Mouse (Mus musculus): ENCODE results near the gene Foxj1. TPM values are rescaled to one million over a fixed set of nuclear protein-coding genes. Genes with fewer than 3 reads are reported as not detected.

Gene Foxj1
- polyA plus RNA-seq, 2 experiments from 2014 or later, result not detected

DNA sequence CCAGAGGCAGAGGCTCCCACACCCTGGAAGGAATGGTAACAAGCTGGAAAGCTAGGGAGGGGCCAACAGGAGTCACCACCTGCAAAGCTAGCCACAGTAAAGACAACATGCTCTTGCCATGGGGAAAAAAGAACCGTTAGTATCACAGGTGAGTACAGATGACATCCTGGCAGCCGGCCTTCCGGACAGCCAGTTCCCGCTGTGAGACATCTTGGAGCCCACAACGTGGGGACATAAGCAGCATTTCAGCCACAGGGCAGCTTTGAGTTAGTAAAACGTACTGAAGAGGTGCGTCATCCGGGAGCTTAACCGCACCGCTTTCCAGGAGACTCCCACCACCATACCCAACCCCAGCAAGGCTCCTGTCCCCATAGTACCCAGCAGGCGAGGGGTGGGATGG is 37.0 kb downstream of the Foxj1 start:
- no peak for ATAC-seq

DNA sequence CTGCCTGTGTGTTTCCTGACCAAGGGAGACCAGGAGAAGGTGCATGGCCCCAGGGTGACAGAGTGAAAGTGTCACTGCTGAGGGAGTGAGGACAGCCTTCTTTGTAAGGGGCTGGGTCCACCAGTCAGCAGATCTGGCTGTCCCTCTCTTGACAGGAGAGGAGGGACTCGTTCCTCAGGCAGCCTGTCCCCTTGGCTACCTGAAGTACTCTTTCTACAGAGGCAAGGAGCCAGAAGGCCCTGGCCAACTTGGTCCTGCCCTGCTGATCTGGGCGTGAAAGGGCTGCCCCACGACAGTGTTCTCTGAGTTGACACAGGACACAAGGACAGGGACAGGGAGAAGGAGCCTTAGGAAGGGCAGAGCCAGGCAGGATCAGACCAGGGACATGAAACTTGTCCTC is 38.2 kb downstream of the Foxj1 start:
- ATAC-seq, result no peak

DNA sequence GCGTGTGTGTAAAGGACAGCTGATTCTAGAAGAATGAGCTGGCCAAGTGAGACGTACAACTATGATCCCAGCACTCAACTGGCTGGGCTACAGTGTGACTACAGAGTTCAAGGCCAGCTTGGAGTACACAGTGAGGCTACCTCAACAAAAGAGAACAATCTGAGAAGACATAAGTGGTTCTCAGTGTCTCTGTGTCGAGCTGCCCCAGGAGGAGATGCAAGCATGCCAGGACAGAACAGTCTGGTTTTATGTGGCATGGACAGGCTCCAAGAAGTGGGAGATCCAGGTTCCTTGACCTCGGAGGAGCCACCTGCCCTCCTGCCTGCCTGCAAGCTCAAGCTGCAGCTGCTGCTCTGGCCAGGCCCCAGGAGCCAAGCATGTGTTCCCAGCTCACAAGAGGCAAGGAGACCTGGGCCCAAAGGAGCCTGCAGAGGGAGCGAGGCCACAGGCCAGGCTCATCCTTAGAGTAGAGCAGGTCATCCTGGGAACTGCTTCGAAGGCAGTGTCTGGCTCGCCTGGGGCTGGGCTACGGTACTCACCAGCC is 38.9 kb downstream of the Foxj1 start:
- no peak for ATAC-seq

DNA sequence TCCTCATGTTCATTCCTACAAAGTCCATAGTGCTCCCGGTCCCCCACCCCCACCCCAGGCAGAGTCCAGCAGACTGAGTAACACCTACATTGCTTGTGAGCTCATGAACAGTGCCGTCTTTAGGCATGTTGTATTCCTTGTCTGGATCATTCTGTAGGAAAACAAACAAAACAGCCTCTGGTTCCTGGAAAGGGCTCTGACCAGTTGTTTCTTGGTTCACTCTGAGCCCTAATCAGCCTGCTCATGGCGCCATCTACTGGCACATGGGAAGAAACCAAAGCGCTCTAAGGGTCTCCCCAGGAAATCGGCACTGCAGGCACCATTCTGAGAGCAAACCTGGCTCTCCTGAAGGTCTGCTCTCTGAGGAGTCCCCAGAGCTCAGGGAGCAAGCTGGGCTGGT is 40.9 kb downstream of the Foxj1 start:
- no peak for ATAC-seq

DNA sequence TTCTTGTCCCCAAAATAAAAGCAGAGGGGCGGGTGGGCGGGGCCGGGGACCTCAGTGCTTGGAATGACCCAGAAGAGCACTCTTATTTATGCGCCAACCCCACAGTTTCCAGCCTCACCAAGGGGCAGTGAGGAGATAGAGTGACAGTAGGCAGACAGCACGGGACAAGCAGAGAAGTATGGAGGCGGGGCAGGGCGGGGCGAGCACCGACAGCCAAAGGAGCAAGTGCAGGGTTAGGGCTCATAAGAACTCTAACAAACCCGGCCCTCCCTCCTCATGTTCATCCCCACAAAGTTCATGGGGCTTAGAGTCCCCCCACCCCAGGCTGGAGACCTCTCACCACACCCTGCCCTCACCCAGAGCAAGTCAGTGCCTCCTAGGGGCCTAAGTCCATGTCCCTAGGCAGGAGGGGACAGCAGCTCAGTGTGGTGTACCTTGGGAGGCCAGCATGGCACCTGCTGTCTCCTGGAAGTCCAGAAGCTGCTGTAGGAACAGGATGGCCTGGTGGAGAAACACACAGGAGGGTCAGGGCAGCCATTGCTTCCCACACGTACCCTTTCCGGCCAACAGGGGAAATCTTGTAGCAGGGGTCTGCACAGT is 41.6 kb downstream of the Foxj1 start:
- no peak for ATAC-seq

DNA sequence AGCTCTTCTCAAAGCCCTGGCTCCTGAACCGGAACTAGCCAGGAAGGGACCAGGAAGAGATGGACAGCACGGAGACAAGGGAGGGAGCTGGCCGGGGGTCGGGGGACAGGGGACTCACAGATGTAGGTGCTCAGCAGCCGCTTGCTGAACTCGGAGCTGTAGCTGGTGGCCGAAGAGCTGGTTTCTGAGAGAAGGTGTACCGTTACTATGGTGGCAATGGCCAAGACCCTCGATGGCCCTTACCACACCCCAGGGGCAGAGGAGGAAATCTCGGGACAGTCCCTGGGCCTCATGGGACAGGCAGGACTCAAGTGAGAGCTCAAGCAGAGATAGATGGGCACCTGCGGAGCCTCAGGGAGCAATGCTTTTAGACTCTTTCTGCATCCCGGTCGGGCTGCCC is 42.8 kb downstream of the Foxj1 start:
- ATAC-seq, result no peak

DNA sequence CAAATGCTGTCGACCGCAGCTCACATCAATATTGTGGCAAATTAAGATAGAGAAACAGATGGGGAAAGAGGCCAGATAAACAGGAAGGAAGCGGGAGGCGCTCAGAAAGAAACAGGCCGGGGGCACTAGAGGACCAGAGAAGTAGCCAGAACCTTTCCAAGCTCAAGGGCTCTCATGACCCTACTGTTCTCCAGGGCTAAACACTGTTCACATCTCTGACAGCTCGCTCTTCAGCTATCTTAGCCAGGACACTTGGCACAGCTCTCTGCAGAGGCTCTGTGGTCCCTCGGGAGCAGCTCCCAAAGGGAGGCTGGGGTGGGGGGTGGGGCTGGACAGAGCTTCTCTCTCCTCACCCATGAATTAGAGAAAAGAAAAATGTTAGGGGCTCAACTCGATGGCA is 44.6 kb downstream of the Foxj1 start:
- no peak for ATAC-seq

DNA sequence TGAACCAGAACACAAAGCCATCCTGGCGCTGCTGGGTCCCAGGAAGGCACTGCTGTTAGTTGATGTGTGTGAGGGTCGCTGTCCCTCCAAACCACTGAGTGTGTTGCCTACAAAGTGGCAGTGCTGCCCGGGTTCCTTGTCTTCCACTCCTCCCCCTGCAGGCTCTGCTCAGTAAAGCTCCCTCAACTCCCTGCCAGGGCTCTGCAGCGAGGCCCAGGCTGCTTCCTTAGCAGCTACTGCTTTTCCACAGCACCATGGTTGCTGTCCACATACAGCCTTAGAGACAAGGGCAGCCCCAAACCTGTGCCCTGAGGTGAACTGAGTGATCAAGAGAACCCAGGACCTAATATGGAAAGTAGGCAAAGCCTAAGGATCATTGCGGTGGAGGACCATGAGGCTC is 47.8 kb downstream of the Foxj1 start:
- ATAC-seq, result no peak

DNA sequence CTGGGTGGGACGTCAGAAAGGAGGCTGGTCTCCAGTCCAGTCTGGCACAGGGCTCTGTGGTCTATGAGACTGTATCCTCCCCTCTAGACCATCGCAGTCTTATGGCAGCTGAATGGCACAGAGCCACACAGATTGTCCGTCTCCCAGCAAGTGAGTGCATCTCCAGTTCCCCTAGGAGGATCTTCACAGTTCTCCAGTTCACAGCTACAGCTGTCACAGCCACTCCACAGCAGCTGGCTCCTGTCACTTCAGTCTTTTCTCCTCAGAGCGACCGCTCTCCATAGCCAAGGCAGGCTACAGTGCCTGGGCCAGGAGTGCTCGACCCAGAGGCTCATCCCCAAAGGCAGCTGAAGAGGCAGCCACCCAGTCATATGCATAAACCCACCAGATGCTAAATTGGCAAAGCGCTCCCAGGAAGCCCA is 49.4 kb downstream of the Foxj1 start:
- no peak for ATAC-seq

DNA sequence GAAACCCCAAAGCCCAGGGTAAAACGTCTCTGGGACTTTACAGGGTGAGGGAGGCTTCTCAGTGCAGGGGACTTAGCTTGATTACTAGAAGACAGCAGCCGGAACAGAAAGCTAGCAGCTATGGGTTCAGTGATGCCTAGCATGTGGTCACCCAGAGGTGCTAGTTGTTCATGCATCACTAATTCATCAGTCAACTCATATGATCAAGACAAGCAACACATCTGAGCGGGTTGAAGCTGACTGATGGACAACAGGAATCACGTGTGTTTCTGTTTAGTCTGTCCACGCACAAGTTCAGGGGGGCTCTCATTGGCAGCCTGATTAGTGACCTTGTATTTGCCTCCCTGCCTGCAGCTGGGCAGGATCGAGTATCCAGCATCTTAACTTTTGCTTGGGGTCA is 51.2 kb downstream of the Foxj1 start:
- no peak for ATAC-seq

DNA sequence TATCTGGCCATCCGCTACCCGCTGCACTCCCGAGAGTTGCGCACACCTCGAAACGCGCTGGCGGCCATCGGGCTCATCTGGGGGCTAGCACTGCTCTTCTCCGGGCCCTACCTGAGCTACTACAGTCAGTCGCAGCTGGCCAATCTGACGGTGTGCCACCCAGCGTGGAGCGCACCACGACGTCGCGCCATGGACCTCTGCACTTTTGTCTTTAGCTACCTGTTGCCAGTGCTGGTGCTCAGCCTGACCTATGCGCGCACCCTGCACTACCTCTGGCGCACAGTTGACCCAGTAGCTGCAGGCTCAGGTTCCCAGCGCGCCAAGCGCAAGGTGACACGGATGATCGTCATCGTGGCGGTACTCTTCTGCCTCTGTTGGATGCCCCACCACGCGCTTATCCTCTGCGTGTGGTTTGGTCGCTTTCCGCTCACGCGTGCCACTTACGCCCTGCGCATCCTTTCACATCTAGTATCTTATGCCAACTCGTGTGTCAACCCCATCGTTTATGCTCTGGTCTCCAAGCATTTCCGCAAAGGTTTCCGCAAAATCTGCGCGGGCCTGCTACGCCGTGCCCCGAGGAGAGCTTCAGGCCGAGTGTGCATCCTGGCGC is 52.2 kb downstream of the Foxj1 start:
- ATAC-seq, result no peak

DNA sequence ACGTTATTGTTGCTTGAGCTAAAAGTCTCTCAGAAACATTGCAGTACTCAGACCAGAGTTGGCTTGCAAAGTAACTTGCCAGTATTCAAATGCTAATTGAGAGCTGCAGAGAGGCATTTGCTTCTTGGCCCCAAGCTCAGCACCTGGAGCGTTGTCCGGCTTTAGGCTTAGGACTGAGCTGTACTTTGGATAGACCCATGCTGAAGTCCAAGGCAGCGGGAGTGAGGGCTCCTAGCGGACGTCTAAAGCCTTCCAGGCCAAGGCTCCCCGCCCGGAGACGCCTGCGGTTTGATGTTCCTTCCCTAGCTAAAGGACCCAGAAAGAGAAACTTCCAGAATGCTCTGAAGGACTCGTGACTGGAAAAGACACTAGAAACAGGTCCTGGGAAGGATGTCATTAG is 53.1 kb downstream of the Foxj1 start:
- no peak for ATAC-seq

DNA sequence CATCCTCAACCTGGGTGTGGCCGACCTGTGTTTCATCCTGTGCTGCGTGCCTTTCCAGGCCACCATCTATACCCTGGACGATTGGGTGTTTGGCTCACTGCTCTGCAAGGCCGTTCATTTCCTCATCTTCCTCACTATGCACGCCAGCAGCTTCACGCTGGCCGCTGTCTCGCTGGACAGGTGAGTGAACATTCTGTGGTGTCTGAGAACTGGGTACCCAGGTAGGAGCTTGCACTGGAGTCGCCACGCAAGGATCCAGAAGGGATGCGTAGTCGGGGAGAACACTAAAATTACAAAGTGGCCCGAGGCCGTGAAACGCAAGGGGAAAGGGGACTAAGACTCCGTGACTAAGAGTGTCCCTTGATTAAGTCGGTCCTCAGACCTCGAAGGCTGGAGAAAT is 53.5 kb downstream of the Foxj1 start:
- ATAC-seq, result no peak

DNA sequence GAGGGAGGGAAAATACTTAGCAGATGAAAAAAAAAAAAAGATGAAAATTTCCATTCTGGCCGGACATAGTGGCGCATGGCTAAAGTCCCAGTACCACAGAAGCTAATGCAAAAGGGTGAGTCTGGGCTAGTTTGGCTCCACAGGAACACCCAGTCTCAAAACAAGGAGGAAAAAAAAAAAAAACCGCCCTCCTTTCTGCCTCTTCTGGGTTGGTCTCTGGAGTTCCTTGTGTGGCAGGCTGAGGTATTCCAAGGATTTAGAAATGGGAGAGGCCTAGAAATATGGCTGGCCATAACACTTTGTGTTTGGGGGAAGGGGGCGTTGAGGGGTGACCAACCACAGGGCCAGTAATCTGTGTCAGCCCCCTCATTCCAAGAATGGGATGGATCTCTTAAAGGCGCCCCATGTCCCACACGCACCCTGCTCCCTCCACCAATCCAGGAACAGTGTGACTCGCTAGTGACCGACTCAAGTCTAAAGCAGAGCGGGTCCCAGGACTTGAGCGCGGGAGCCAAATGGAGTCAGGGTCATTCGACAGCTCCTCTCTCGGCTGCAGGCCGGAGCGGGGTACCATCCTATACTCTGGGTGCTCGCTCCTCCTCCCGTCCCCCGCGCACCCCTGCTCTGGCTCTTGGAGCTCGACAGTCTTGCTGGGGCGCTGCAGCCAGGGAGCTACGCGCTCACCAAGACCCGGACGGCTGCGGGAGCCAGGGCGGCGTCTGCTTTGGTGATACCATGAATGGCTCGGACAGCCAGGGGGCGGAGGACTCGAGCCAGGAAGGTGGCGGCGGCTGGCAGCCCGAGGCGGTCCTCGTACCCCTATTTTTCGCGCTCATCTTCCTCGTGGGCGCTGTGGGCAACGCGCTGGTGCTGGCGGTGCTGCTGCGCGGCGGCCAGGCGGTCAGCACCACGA is 54.2 kb downstream of the Foxj1 start, which contains the start of gene Galr2:
Gene Galr2 (plus strand): TSS at position 189 of the 913 bp plus-strand sequence.
- ATAC-seq, result no peak

Other genes with a start within 250 kb of the Foxj1 start
- 100 to 1,000 TPM; 133 to 265 TPM for gene Wbp2, start 248.4 kb downstream of the Foxj1 start, polyA plus RNA-seq (2017; shearing (Covaris generic))
- not detected for gene Trim47, start 208.2 kb downstream of the Foxj1 start, polyA plus RNA-seq (2017; shearing (Covaris generic))
- 10 to 100 TPM; 14.4 to 17.9 TPM for gene Trim65, start 204.3 kb downstream of the Foxj1 start, polyA plus RNA-seq (2017; shearing (Covaris generic))
- gene Mrpl38, start 196.5 kb downstream of the Foxj1 start, polyA plus RNA-seq (2017; shearing (Covaris generic)), result 10 to 100 TPM; 22.7 to 25.5 TPM
- 1 to 10 TPM; 2.8 to 5.2 TPM for gene Fbf1, start 167.2 kb downstream of the Foxj1 start, polyA plus RNA-seq (2017; shearing (Covaris generic))
- 10 to 100 TPM; 44.6 to 49.5 TPM for gene Ten1, start 136.5 kb downstream of the Foxj1 start, polyA plus RNA-seq (2017; shearing (Covaris generic))
- gene Acox1, start 136.4 kb downstream of the Foxj1 start, polyA plus RNA-seq (2017; shearing (Covaris generic)), result 10 to 100 TPM; 16.9 to 24.2 TPM
- gene Evpl, start 97.3 kb downstream of the Foxj1 start, polyA plus RNA-seq (2017; shearing (Covaris generic)), result not detected
- gene Srp68, start 61.2 kb downstream of the Foxj1 start, polyA plus RNA-seq (2017; shearing (Covaris generic)), result 10 to 100 TPM; 39.5 to 53.9 TPM
- not detected for gene Galr2, start 54.5 kb downstream of the Foxj1 start, polyA plus RNA-seq (2017; shearing (Covaris generic))
- 100 to 1,000 TPM in 1 of 2 experiments, 10 to 100 TPM in 1; 98.4 to 123 TPM for gene Exoc7, start 28.2 kb downstream of the Foxj1 start, polyA plus RNA-seq (2017; shearing (Covaris generic))
- gene Rnf157, start 77.6 kb upstream of the Foxj1 start, polyA plus RNA-seq (2017; shearing (Covaris generic)), result 1 to 10 TPM; 8.4 to 8.8 TPM
- 10 to 100 TPM; 12.2 to 13.0 TPM for gene Ubald2, start 98.7 kb upstream of the Foxj1 start, polyA plus RNA-seq (2017; shearing (Covaris generic))
- gene Qrich2, start 130.8 kb upstream of the Foxj1 start, polyA plus RNA-seq (2017; shearing (Covaris generic)), result not detected
- 10 to 100 TPM; 32.9 to 39.6 TPM for gene Prpsap1, start 158.8 kb upstream of the Foxj1 start, polyA plus RNA-seq (2017; shearing (Covaris generic))
- under 1 TPM in 1 of 2 experiments, not detected in 1; 0.35 TPM for gene Sphk1, start 195.5 kb upstream of the Foxj1 start, polyA plus RNA-seq (2017; shearing (Covaris generic))
- 1 to 10 TPM; 1.1 to 3.5 TPM for gene Ube2o, start 246.0 kb upstream of the Foxj1 start, polyA plus RNA-seq (2017; shearing (Covaris generic))